Mouse (Mus musculus): ENCODE measurements around the gene Phf21b. TPM values are rescaled to one million over a fixed set of nuclear protein-coding genes. Genes with fewer than 3 reads are reported as not detected.

Phf21b gene
- polyA plus RNA-seq, 1 experiment from 2014 or later: 0.14 TPM

GRCm38 (mm10) chr15:84828603-84829002 is 27.2 kb downstream of the Phf21b start:
- Histone ChIP-seq H3K27ac (no peak overlapping the region), H3K79me2 (ENCODE audit: inconsistent target) (no peaks in the 10 kb centered on the region), H3K36me3 (ENCODE audit: inconsistent target) (no peaks in the 10 kb centered on the region), H3K4me3 (ENCODE audit: inconsistent target) (no peak overlapping the region)
- WGBS (ENCODE audit: missing documents): 95% methylated on average over 12 of the region's 12 CpGs

GRCm38 (mm10) chr15:84823086-84823485 is 32.8 kb downstream of the Phf21b start:
- Histone ChIP-seq H3K36me3 (ENCODE audit: inconsistent target) (no peaks in the 10 kb centered on the region), H3K4me3 (ENCODE audit: inconsistent target) (no peak overlapping the region), H3K79me2 (ENCODE audit: inconsistent target) (no peaks in the 10 kb centered on the region), H3K27ac (no peak overlapping the region)
- 93% methylated on average over 4 of the region's 4 CpGs for WGBS (ENCODE audit: missing documents)

- H3K27ac ChIP-seq: no peak overlapping the region
- 71% methylated on average over 4 of the region's 4 CpGs for WGBS (ENCODE audit: missing documents)
- H3K36me3 ChIP-seq (ENCODE audit: inconsistent target): no peaks in the 10 kb centered on the region
- no peak overlapping the region for H3K4me3 ChIP-seq (ENCODE audit: inconsistent target)
- H3K79me2 ChIP-seq (ENCODE audit: inconsistent target): no peaks in the 10 kb centered on the region
These were observed 35.0 kb downstream of the Phf21b start for GRCm38 (mm10) chr15:84820811-84821210.

- Histone ChIP-seq H3K36me3 (ENCODE audit: inconsistent target) (no peaks in the 10 kb centered on the region), H3K27ac (no peak overlapping the region), H3K79me2 (ENCODE audit: inconsistent target) (no peaks in the 10 kb centered on the region), H3K4me3 (ENCODE audit: inconsistent target) (no peak overlapping the region)
- 96% methylated on average over 11 of the region's 11 CpGs for WGBS (ENCODE audit: missing documents)
These were observed 37.6 kb downstream of the Phf21b start for GRCm38 (mm10) chr15:84818284-84818683.

GRCm38 (mm10) chr15:84817589-84817988 is 38.3 kb downstream of the Phf21b start:
- Histone ChIP-seq H3K27ac (no peak overlapping the region), H3K4me3 (ENCODE audit: inconsistent target) (no peak overlapping the region), H3K36me3 (ENCODE audit: inconsistent target) (no peaks in the 10 kb centered on the region), H3K79me2 (ENCODE audit: inconsistent target) (no peaks in the 10 kb centered on the region)
- 98% methylated on average over 3 of the region's 3 CpGs for WGBS (ENCODE audit: missing documents)

GRCm38 (mm10) chr15:84815171-84815570 is 40.7 kb downstream of the Phf21b start:
- H3K27ac ChIP-seq: no peak overlapping the region
- H3K4me3 ChIP-seq (ENCODE audit: inconsistent target): no peak overlapping the region
- H3K79me2 ChIP-seq (ENCODE audit: inconsistent target): no peaks in the 10 kb centered on the region
- WGBS (ENCODE audit: missing documents): 72% methylated on average over 4 of the region's 4 CpGs
- no peaks in the 10 kb centered on the region for H3K36me3 ChIP-seq (ENCODE audit: inconsistent target)

GRCm38 (mm10) chr15:84812831-84813357 is 43.0 kb downstream of the Phf21b start:
- Histone ChIP-seq H3K4me3 (ENCODE audit: inconsistent target) (no peak overlapping the region), H3K27ac (no peak overlapping the region), H3K36me3 (ENCODE audit: inconsistent target) (no peaks in the 10 kb centered on the region), H3K79me2 (ENCODE audit: inconsistent target) (no peaks in the 10 kb centered on the region)
- 94% methylated on average over 11 of the region's 11 CpGs for WGBS (ENCODE audit: missing documents)

- H3K36me3 ChIP-seq (ENCODE audit: inconsistent target): no peaks in the 10 kb centered on the region
- no peaks in the 10 kb centered on the region for H3K79me2 ChIP-seq (ENCODE audit: inconsistent target)
- 74% methylated on average over 5 of the region's 5 CpGs for WGBS (ENCODE audit: missing documents)
- H3K27ac ChIP-seq: no peak overlapping the region
- H3K4me3 ChIP-seq (ENCODE audit: inconsistent target): no peak overlapping the region
These were observed 44.7 kb downstream of the Phf21b start for GRCm38 (mm10) chr15:84811126-84811525.

GRCm38 (mm10) chr15:84809275-84809952 is 46.4 kb downstream of the Phf21b start:
- no peak overlapping the region for H3K4me3 ChIP-seq (ENCODE audit: inconsistent target)
- WGBS (ENCODE audit: missing documents): 85% methylated on average over 21 of the region's 21 CpGs
- no peaks in the 10 kb centered on the region for H3K36me3 ChIP-seq (ENCODE audit: inconsistent target)
- H3K27ac ChIP-seq: no peak overlapping the region
- no peaks in the 10 kb centered on the region for H3K79me2 ChIP-seq (ENCODE audit: inconsistent target)

- H3K27ac ChIP-seq: no peak overlapping the region
- no peak overlapping the region for H3K4me3 ChIP-seq (ENCODE audit: inconsistent target)
- H3K36me3 ChIP-seq (ENCODE audit: inconsistent target): no peaks in the 10 kb centered on the region
- WGBS (ENCODE audit: missing documents): 49% methylated on average over 3 of the region's 3 CpGs
- no peaks in the 10 kb centered on the region for H3K79me2 ChIP-seq (ENCODE audit: inconsistent target)
These were observed 52.2 kb downstream of the Phf21b start for GRCm38 (mm10) chr15:84803685-84804084.

GRCm38 (mm10) chr15:84800132-84800531 is 55.7 kb downstream of the Phf21b start:
- Histone ChIP-seq H3K27ac (no peak overlapping the region), H3K79me2 (ENCODE audit: inconsistent target) (no peaks in the 10 kb centered on the region), H3K36me3 (ENCODE audit: inconsistent target) (no peaks in the 10 kb centered on the region), H3K4me3 (ENCODE audit: inconsistent target) (no peak overlapping the region)
- 87% methylated on average over 5 of the region's 5 CpGs for WGBS (ENCODE audit: missing documents)

- no peak overlapping the region for H3K4me3 ChIP-seq (ENCODE audit: inconsistent target)
- no peak overlapping the region for H3K27ac ChIP-seq
- no peaks in the 10 kb centered on the region for H3K79me2 ChIP-seq (ENCODE audit: inconsistent target)
- H3K36me3 ChIP-seq (ENCODE audit: inconsistent target): no peaks in the 10 kb centered on the region
- 97% methylated on average over 5 of the region's 5 CpGs for WGBS (ENCODE audit: missing documents)
These were observed 62.2 kb downstream of the Phf21b start for GRCm38 (mm10) chr15:84793649-84794048.

GRCm38 (mm10) chr15:84787161-84787560 is 68.7 kb downstream of the Phf21b start:
- no peaks in the 10 kb centered on the region for H3K36me3 ChIP-seq (ENCODE audit: inconsistent target)
- 91% methylated on average over 10 of the region's 10 CpGs for WGBS (ENCODE audit: missing documents)
- no peaks in the 10 kb centered on the region for H3K79me2 ChIP-seq (ENCODE audit: inconsistent target)
- H3K4me3 ChIP-seq (ENCODE audit: inconsistent target): no peak overlapping the region
- no peak overlapping the region for H3K27ac ChIP-seq

GRCm38 (mm10) chr15:84784812-84785211 is 71.0 kb downstream of the Phf21b start:
- Histone ChIP-seq H3K4me3 (ENCODE audit: inconsistent target) (no peak overlapping the region), H3K27ac (no peak overlapping the region), H3K79me2 (ENCODE audit: inconsistent target) (no peaks in the 10 kb centered on the region), H3K36me3 (ENCODE audit: inconsistent target) (no peaks in the 10 kb centered on the region)
- WGBS (ENCODE audit: missing documents): 96% methylated on average over 16 of the region's 16 CpGs

- WGBS (ENCODE audit: missing documents): 55% methylated on average over 3 of the region's 5 CpGs
- H3K36me3 ChIP-seq (ENCODE audit: inconsistent target): no peaks in the 10 kb centered on the region
- H3K4me3 ChIP-seq (ENCODE audit: inconsistent target): no peak overlapping the region
- H3K27ac ChIP-seq: no peak overlapping the region
- H3K79me2 ChIP-seq (ENCODE audit: inconsistent target): no peaks in the 10 kb centered on the region
These were observed 77.3 kb downstream of the Phf21b start for GRCm38 (mm10) chr15:84778587-84778986.

Data from macrophage (primary cell).